Mouse (Mus musculus) midbrain, embryonic 13.5 days (tissue): ENCODE measurements at regions not wholly inside any gene's neighbourhood (a gene's known extent, or its start where the extent isn't known, plus 50 kb on each side); places are given as distances from the start of the nearest gene placed in this dataset.
"Not testable (repeated sequence)": the region's sequence is repeated elsewhere in the genome, so short reads cannot be mapped to it uniquely, and the experiment has no call there.

Experiments used
- ATAC-seq: fragments of 200-750 bp; cut with Nextera tagmentation; 2 replicates; pipeline ENCODE4 v1.8.0; 2017; ENCODE audit warnings: mild to moderate bottlenecking, moderate TSS enrichment, moderate library complexity
- H3K27ac ChIP-seq: fragments of 300-500 bp; sonication (generic); 2 replicates; pipeline ENCODE4 v1.5.1; 2015; ENCODE audit warnings: inconsistent platforms, mild to moderate bottlenecking, moderate library complexity
- H3K27me3 ChIP-seq: fragments of 300-500 bp; sonication (generic); 2 replicates; pipeline ENCODE4 v1.6.1; 2015; ENCODE audit warnings: mild to moderate bottlenecking, inconsistent platforms
- H3K36me3 ChIP-seq: fragments of 300-500 bp; sonication (generic); 2 replicates; pipeline ENCODE4 v1.6.1; 2015; ENCODE audit warnings: mild to moderate bottlenecking, inconsistent platforms
- H3K4me1 ChIP-seq: fragments of 300-500 bp; sonication (generic); replicated peaks from 2 replicates; pipeline ENCODE4 v1.6.1; 2015; ENCODE audit warnings: inconsistent platforms
- H3K4me2 ChIP-seq: fragments of 300-500 bp; sonication (generic); replicated peaks from 2 replicates; pipeline ENCODE4 v1.6.1; 2015; ENCODE audit warnings: moderate library complexity, mild to moderate bottlenecking, inconsistent platforms
- H3K4me3 ChIP-seq: fragments of 300-500 bp; sonication (generic); replicated peaks from 2 replicates; pipeline ENCODE4 v1.5.1; 2015; ENCODE audit warnings: mild to moderate bottlenecking, inconsistent platforms
- H3K9ac ChIP-seq: fragments of 300-500 bp; sonication (generic); replicated peaks from 2 replicates; pipeline ENCODE4 v1.6.1; 2015; ENCODE audit warnings: mild to moderate bottlenecking, inconsistent platforms
- H3K9me3 ChIP-seq: fragments of 300-500 bp; sonication (generic); 2 replicates; pipeline ENCODE4 v1.6.1; 2016; ENCODE audit warnings: mild to moderate bottlenecking, inconsistent platforms
- WGBS: fragments of 180-500 bp; shearing (Covaris S2); methylation state at CpG from one replicate; pipeline ENCODE4 v1.1.7; 2015; 5-methylcytosine and 5-hydroxymethylcytosine counted together

DNA sequence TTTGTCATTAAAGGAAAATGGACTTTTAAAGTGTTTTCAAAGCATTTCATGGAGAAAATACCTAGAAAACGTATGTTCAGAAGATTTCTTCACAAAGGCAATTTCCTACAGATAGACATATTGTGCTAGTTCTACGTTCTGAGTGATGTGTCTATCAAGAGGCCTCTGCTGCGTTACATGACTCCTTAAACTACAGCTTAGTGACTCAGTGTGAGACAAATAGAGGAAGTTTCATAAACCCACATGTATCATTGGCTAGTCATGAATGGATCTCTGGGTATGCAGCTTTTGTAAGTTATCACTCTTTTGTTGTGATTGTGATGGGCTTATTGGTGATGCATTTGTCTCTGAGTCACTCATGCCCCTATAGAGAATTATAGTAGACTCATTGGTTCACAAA is 1067.3 kb upstream of the Sel1l start:
- no peak for ATAC-seq
- 0 out of 2 replicates have a peak, but pooled peaks cover 2% of the 10 kb centered on the region for H3K4me1 ChIP-seq
- no peak overlapping the region for H3K9ac ChIP-seq
- no peaks in the 10 kb centered on the region for H3K9me3 ChIP-seq
- no peaks in the 10 kb centered on the region for H3K27me3 ChIP-seq
- H3K27ac ChIP-seq = no peak overlapping the region
- H3K36me3 ChIP-seq = no peaks in the 10 kb centered on the region
- 80% methylated on average over 3 of the region's 3 CpGs for WGBS
- no peak overlapping the region for H3K4me3 ChIP-seq
- H3K4me2 ChIP-seq = no peak overlapping the region

DNA sequence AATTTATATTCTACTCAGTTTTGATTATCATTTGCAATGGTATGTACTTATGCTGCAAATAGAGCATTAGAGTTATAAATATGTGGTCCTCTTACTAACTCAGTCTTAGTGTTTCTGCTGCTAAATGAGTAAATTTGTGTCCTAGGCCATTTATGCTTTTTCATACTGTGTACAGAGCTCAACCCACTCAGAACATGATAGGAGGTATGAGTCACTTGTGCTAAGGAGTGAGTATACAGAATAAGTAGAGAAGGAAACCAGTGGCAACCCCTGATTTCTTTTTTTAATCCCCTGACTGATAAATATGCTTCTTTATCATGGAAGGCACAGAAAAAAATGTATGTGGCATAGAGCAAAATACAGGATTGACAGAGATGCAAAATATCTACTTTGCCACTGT is 1066.8 kb upstream of the Sel1l start:
- Histone ChIP-seq H3K27me3 (no peaks in the 10 kb centered on the region), H3K4me2 (no peak overlapping the region), H3K4me1 (0 out of 2 replicates have a peak, but pooled peaks cover 2% of the 10 kb centered on the region), H3K27ac (no peak overlapping the region), H3K9me3 (no peaks in the 10 kb centered on the region), H3K4me3 (no peak overlapping the region), H3K9ac (no peak overlapping the region), H3K36me3 (no peaks in the 10 kb centered on the region)
- no peak for ATAC-seq

DNA sequence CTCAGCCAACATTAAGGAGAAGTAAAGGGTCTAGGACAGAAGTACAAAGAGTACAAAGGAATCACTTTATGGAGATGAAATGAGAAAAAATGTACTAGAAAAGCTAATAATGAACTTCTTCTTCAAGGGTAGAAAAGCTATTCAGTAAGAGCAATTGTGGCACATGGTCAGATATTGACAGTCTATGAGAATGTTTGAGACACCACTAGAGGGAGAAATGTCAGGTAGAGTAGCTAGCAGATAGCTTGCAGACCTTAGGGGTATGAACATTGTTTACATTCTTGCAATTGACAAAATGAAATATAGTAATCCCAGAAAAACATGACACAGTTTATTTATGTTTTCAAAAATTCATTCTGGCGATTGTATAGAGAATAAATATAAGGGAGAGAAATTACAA is 1066.2 kb upstream of the Sel1l start:
- H3K27me3 ChIP-seq = no peaks in the 10 kb centered on the region
- 83% methylated on average over 1 of the region's 1 CpGs for WGBS
- no peak overlapping the region for H3K9ac ChIP-seq
- no peaks in the 10 kb centered on the region for H3K9me3 ChIP-seq
- H3K36me3 ChIP-seq = no peaks in the 10 kb centered on the region
- 0 out of 2 replicates have a peak, but pooled peaks cover 2% of the 10 kb centered on the region for H3K4me1 ChIP-seq
- no peak overlapping the region for H3K4me2 ChIP-seq
- ATAC-seq = no peak
- no peak overlapping the region for H3K27ac ChIP-seq
- H3K4me3 ChIP-seq = no peak overlapping the region

DNA sequence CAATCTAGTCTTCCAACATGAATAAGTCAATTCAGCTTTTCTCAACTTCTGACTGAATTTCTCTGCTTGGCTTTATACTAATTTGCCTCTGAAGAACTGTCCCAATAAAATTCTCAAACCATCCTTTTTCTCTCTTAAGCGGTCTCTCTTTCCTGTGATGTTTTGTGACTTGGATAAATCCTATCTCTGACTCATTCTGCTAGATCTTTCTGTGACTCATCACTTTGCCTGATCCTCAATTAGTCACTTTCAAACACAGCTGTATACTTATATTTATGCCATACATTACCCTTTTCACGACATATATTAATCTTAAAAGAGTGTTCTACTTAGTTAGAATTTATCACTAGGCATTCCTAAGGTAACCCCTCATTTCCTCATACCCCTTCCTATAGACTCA is 1055.4 kb upstream of the Sel1l start:
- ATAC-seq = no peak
- Histone ChIP-seq H3K4me1 (no peaks in the 10 kb centered on the region), H3K27me3 (no peaks in the 10 kb centered on the region), H3K9ac (no peak overlapping the region), H3K9me3 (no peaks in the 10 kb centered on the region), H3K4me2 (no peak overlapping the region), H3K36me3 (no peaks in the 10 kb centered on the region), H3K4me3 (no peak overlapping the region), H3K27ac (no peak overlapping the region)
- WGBS = 82% methylated on average over 2 of the region's 2 CpGs

DNA sequence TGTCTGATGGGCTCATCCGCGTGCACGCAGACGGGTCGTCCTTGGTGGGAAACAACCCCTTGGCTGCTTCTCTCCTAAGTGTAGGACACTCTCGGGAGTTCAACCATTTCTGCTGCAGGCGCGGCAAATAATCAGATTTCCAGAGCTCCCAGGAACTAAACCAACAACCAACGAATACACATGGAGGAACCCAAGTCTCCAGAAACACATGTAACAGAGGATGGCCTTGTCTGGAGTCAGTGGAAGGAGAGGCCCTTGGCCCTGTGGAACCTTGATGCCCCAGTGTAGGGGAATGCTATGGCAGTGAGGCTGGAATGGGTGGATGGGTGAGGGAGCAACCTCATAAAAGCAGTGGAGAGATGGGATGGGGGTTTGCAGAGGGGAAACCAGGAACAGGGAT is 1043.4 kb upstream of the Sel1l start:
- Histone ChIP-seq H3K4me3 (no peak overlapping the region), H3K4me2 (no peak overlapping the region), H3K27ac (no peak overlapping the region), H3K9me3 (peaks cover 6% of the 10 kb centered on the region), H3K9ac (no peak overlapping the region), H3K27me3 (no peaks in the 10 kb centered on the region), H3K36me3 (no peaks in the 10 kb centered on the region), H3K4me1 (no peaks in the 10 kb centered on the region)
- ATAC-seq = no peak
- 95% methylated on average over 6 of the region's 9 CpGs for WGBS

DNA sequence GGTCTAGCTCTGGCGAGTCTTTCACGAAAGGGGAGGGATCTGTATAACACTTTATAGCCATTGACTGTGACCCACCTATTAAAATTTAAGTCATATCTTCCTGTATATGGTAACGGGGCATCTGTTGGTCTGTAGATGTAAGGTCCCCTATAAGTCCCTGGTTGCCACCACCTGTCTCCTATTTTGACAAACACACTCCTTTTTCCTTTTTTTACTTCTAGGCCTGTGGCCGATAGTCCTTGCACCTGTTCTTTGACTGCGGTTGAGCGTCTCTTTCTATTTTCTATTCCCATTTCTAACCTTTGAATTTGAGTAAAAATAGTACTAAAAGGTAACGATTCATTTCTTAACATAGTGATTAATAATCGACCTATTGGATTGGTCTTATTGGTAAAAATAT is 1042.7 kb upstream of the Sel1l start:
- H3K36me3 ChIP-seq, H3K4me3 ChIP-seq, ATAC-seq, H3K27me3 ChIP-seq, H3K4me1 ChIP-seq, H3K27ac ChIP-seq, H3K9me3 ChIP-seq, H3K9ac ChIP-seq, H3K4me2 ChIP-seq: not testable (repeated sequence)
- no CpG with 5 or more reads among the region's 8 CpGs for WGBS

DNA sequence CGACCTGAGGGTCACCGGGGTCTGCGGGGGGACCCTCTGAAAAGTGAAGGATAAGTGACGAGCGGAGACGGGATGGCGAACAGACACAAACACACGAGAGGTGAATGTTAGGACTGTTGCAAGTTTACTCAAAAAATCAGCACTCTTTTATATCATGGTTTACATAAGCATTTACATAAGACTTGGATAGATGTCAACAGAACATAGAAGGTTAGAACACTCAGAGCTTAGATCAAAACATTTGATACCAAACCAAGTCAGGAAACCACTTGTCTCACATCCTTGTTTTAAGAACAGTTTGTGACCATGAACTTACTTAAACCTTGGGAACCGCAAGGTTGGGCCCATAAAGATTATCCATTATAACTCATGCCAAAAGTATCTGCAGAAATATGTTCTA is 1042.2 kb upstream of the Sel1l start:
- not testable (repeated sequence) for H3K9ac ChIP-seq, H3K4me3 ChIP-seq, H3K27me3 ChIP-seq, H3K4me1 ChIP-seq, H3K27ac ChIP-seq, ATAC-seq, H3K9me3 ChIP-seq, H3K4me2 ChIP-seq, H3K36me3 ChIP-seq
- WGBS = 92% methylated on average over 6 of the region's 9 CpGs

DNA sequence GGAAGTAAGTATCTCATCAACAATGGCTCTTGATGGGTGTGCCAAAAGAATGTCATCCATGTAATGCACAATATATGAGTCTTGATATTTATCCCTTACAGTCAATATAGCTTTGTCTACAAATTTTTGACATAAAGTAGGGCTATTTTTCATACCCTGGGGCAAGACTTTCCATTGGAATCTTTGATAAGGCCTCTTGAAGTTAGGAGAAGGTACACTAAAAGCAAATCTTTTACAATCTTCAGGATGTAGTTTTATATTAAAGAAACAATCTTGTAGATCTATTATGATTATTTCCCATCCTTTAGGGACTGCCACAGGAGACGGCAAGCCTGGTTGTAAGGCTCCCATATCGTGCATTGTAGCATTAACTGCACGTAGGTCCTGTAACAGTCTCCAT is 1038.8 kb upstream of the Sel1l start:
- H3K4me1 ChIP-seq = no peaks in the 10 kb centered on the region
- H3K4me3 ChIP-seq = no peak overlapping the region
- peaks cover 9% of the 10 kb centered on the region for H3K9me3 ChIP-seq
- no peak overlapping the region for H3K9ac ChIP-seq
- no peak for ATAC-seq
- H3K27ac ChIP-seq = no peak overlapping the region
- no peaks in the 10 kb centered on the region for H3K36me3 ChIP-seq
- 91% methylated on average over 3 of the region's 3 CpGs for WGBS
- H3K4me2 ChIP-seq = no peak overlapping the region
- no peaks in the 10 kb centered on the region for H3K27me3 ChIP-seq

DNA sequence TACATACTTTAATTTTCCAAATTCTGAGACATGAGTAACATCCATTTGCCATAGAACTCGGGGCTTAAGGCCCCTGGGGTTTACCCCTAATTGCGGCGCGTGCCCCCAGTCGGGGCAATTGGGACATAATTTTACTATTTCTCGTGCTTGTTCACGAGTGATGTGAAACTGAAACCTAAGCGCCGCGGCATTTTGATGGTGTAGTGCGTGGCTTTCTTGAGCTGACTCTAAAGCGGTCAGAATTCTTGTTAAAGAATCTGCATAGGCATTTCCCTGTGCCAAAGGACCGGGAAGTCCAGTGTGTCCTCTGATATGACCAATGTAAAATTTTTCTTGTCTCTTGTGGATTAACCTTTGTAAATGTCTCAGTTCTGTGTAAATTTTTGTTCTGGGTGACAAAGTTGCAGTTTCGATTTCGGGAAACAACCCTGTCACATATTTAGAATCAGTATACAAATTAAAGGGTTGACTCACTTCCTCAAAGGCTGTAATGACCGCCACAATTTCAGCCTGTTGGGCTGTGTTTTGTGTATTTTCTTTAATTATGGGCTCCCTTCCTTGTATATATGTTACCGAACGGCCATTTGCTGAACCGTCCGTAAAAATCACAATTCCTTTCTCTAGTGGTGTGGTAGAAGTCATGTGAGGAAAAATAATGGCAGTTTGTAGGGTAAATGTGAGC is 1037.6 kb upstream of the Sel1l start:
- H3K4me2 ChIP-seq, H3K36me3 ChIP-seq, H3K9ac ChIP-seq, H3K4me1 ChIP-seq, H3K4me3 ChIP-seq, H3K27me3 ChIP-seq, ATAC-seq, H3K9me3 ChIP-seq, H3K27ac ChIP-seq: not testable (repeated sequence)
- WGBS = 96% methylated on average over 20 of the region's 20 CpGs

DNA sequence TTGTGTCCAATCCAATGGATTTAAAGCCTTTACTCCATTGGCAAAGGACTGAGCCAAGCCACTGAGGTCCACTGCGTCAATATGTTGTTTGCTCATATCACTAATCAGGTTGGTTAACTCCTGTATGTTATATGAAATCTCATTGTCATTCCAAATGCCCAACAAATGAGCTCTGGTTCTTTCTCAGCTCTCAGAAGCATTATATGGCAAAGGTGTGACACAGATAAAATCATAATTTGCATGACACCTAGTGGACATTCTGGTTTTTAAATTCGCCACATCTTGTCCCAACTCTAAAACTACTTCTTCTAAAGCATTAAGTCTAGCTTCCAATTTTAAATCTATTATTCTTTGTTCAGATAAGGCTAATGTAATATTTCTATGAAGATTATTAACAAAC is 1035.1 kb upstream of the Sel1l start:
- not testable (repeated sequence) for H3K36me3 ChIP-seq, H3K27me3 ChIP-seq, H3K4me3 ChIP-seq, ATAC-seq, H3K27ac ChIP-seq, H3K4me2 ChIP-seq, H3K4me1 ChIP-seq, H3K9ac ChIP-seq, H3K9me3 ChIP-seq
- WGBS = 98% methylated on average over 2 of the region's 2 CpGs

DNA sequence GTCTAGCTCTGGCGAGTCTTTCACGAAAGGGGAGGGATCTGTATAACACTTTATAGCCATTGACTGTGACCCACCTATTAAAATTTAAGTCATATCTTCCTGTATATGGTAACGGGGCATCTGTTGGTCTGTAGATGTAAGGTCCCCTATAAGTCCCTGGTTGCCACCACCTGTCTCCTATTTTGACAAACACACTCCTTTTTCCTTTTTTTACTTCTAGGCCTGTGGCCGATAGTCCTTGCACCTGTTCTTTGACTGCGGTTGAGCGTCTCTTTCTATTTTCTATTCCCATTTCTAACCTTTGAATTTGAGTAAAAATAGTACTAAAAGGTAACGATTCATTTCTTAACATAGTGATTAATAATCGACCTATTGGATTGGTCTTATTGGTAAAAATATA is 1034.1 kb upstream of the Sel1l start:
- not testable (repeated sequence) for H3K9ac ChIP-seq, H3K9me3 ChIP-seq, H3K27ac ChIP-seq, H3K36me3 ChIP-seq, H3K27me3 ChIP-seq, ATAC-seq, H3K4me1 ChIP-seq, H3K4me2 ChIP-seq, H3K4me3 ChIP-seq
- WGBS = no CpG with 5 or more reads among the region's 8 CpGs

DNA sequence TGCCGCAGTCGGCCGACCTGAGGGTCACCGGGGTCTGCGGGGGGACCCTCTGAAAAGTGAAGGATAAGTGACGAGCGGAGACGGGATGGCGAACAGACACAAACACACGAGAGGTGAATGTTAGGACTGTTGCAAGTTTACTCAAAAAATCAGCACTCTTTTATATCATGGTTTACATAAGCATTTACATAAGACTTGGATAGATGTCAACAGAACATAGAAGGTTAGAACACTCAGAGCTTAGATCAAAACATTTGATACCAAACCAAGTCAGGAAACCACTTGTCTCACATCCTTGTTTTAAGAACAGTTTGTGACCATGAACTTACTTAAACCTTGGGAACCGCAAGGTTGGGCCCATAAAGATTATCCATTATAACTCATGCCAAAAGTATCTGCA is 1033.6 kb upstream of the Sel1l start:
- ATAC-seq, H3K9me3 ChIP-seq, H3K9ac ChIP-seq, H3K4me1 ChIP-seq, H3K27ac ChIP-seq, H3K27me3 ChIP-seq, H3K4me2 ChIP-seq, H3K4me3 ChIP-seq, H3K36me3 ChIP-seq: not testable (repeated sequence)
- 95% methylated on average over 7 of the region's 11 CpGs for WGBS

DNA sequence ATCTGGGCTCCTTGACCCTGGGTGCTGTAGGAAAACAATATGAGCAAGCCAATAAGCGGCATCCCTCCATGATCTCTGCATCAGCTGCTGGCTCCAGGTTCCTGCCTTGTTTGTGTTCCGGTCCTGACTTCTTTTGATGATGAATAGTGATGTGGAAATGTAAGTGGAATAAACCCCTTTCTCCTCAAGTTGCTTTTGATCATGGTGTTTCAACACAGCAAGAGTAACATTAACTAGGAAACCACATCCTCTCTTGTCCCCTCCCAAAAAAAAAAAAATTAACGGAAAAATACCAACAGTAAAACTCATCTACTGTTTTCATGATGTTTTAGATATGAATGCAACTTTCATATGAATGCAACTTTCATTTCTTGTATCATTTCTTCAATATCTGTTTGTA is 1024.6 kb upstream of the Sel1l start:
- WGBS = 89% methylated on average over 3 of the region's 3 CpGs
- H3K9me3 ChIP-seq = no peaks in the 10 kb centered on the region
- no peak for ATAC-seq
- no peak overlapping the region for H3K27ac ChIP-seq
- no peaks in the 10 kb centered on the region for H3K27me3 ChIP-seq
- H3K4me1 ChIP-seq = no peaks in the 10 kb centered on the region
- no peaks in the 10 kb centered on the region for H3K36me3 ChIP-seq
- H3K9ac ChIP-seq = no peak overlapping the region
- no peak overlapping the region for H3K4me2 ChIP-seq
- H3K4me3 ChIP-seq = no peak overlapping the region
